Mouse (Mus musculus) intestine, postnatal 0 days (tissue): ENCODE results near the gene Unc5c. TPM values are rescaled to one million over a fixed set of nuclear protein-coding genes. Genes with fewer than 3 reads are reported as not detected.

Experiments used
- ATAC-seq: fragments of 200-750 bp; cut with Nextera tagmentation; 2 replicates; pipeline ENCODE4 v1.8.0; 2017; ENCODE audit warnings: mild to moderate bottlenecking, moderate TSS enrichment, moderate library complexity
- H3K27ac ChIP-seq: fragments of 300-500 bp; sonication (generic); 2 replicates; pipeline ENCODE4 v1.5.1; 2014; ENCODE audit warnings: mild to moderate bottlenecking, low read depth, low read length, moderate library complexity
- H3K27me3 ChIP-seq: fragments of 300-500 bp; sonication (generic); replicated peaks from 2 replicates; pipeline ENCODE4 v1.6.1; 2014; ENCODE audit warnings: low read length, mixed read lengths; ENCODE audit not compliant: control insufficient read depth, insufficient read depth
- H3K36me3 ChIP-seq: fragments of 300-500 bp; sonication (generic); 2 replicates; pipeline ENCODE4 v1.6.1; 2014; ENCODE audit warnings: mild to moderate bottlenecking, moderate library complexity; ENCODE audit not compliant: control insufficient read depth, insufficient read depth
- H3K4me1 ChIP-seq: fragments of 300-500 bp; sonication (generic); replicated peaks from 2 replicates; pipeline ENCODE4 v1.6.1; 2014; ENCODE audit warnings: antibody characterized with exemption, low read length, mixed read lengths; ENCODE audit not compliant: control insufficient read depth, insufficient read depth
- H3K4me2 ChIP-seq: fragments of 300-500 bp; sonication (generic); replicated peaks from 2 replicates; pipeline ENCODE4 v1.6.1; 2014; ENCODE audit warnings: low read depth, mild to moderate bottlenecking, moderate library complexity
- H3K4me3 ChIP-seq: fragments of 300-500 bp; sonication (generic); 2 replicates; pipeline ENCODE4 v1.5.1; 2014; ENCODE audit warnings: low read depth, low read length
- H3K9ac ChIP-seq: fragments of 300-500 bp; sonication (generic); 2 replicates; pipeline ENCODE4 v1.6.1; 2014; ENCODE audit warnings: mild to moderate bottlenecking, low read depth, low read length
- H3K9me3 ChIP-seq: fragments of 300-500 bp; sonication (generic); 2 replicates; pipeline ENCODE4 v1.6.1; 2016; ENCODE audit warnings: mixed run types; ENCODE audit not compliant: control insufficient read depth
- CTCF ChIP-seq: sonication (generic); IDR thresholded peaks from 2 replicates; pipeline ENCODE4 v1.5.1; 2016; ENCODE audit warnings: low read depth, mild to moderate bottlenecking, control low read depth, antibody characterized with exemption, moderate library complexity
- WGBS: fragments of 180-500 bp; shearing (Covaris S2); extraction: QIAGEN DNeasy Blood & Tissue Kit; methylation state at CpG from one replicate; pipeline ENCODE4 v1.1.7; 2014; 5-methylcytosine and 5-hydroxymethylcytosine counted together
- polyA plus RNA-seq: library from polyadenylated mRNA; unstranded; fragments of >200 nt; fragmentation: Nextera tagmentation; extraction: Ambion mirVana; gene quantifications from 2 replicates; pipeline ENCODE4 v1.2.1, GENCODE M21; 2015

The Unc5c gene
- polyA plus RNA-seq, 1 experiment from 2014 or later = 2.1 TPM

DNA sequence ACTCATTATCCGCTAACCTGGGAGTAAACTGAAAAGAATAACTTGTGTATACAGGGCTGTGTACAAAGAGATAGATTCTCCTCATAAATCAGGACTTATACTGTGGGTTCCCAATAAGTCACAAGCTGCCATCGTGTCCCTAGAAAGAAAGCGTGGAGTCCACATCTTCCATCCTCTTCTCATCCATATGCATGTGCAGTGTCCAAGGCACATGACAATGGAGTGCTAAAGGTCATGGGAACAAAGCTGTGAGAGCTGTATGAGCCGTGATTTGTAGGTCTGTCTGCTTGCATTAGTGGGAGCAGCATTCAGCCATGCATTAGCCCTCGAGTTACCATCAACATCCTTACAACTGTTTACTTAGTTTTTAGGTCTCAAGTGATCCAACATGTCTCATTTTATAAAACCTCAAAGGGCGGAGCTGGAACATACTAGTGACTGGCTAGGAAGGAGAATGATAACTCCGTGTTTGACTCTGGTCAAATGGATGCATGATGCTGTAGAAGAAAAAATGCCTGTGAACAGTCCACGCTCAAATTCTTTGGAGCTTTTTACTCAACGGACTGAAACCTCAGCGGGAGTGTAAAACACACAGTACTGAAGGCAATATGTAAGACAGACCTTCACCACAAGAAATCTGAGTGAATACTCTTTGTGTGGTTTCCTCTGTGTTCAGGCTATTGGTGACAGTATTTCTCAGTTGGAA is 407.5 kb downstream of the Unc5c start:
- no peaks in the 10 kb centered on the region for H3K36me3 ChIP-seq
- WGBS = 78% methylated on average over 10 of the region's 10 CpGs
- no peak for ATAC-seq
- no peak overlapping the region for H3K4me2 ChIP-seq
- TF ChIP-seq CTCF = no peak
- H3K27me3 ChIP-seq = no peaks in the 10 kb centered on the region
- H3K9ac ChIP-seq = no peak overlapping the region
- H3K4me3 ChIP-seq = no peak overlapping the region
- no peaks in the 10 kb centered on the region for H3K4me1 ChIP-seq
- no peaks in the 10 kb centered on the region for H3K9me3 ChIP-seq
- H3K27ac ChIP-seq = no peak overlapping the region

DNA sequence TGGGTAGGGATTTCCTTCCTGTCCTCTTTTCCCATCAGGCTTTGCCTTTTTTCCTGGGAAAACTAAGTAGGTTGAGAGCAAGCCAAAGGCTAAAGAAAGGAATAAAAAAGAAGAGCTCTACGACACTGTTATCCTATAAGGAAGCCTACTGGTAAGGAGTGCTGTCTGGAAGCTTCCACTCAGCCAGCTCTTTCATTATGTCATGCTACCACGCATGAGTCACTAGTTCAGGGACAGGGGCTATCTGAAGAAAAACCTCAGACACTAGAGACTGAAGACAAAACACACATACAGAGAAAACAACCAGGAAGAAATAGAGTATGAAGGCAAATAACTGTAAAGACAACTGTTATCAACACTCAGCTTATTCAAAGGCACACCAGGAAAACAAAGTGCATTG is 417.5 kb downstream of the Unc5c start:
- Histone ChIP-seq H3K27ac (no peak overlapping the region), H3K4me2 (no peak overlapping the region), H3K9me3 (no peaks in the 10 kb centered on the region), H3K27me3 (no peaks in the 10 kb centered on the region), H3K4me3 (no peak overlapping the region), H3K36me3 (no peaks in the 10 kb centered on the region), H3K4me1 (no peaks in the 10 kb centered on the region), H3K9ac (no peak overlapping the region)
- ATAC-seq = no peak
- WGBS = 77% methylated on average over 2 of the region's 2 CpGs
- TF ChIP-seq CTCF = no peak

DNA sequence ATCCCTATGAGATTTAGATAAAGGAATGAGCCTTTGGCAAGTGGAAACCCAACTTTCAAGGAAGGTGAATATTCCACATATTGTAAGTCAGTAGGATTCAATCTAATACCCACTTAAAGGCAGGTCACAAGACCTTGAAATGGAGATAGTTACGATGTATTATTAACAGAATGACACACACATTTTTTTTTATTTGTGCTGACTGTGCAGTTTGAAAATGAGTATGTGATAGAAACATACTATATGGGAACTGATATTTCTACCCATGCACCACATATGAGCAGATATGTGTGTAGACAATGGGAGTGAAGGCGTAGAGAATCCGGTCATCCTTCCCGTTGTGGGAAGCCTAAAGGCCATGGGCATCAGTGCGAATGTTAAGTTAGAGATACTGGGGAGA is 419.2 kb downstream of the Unc5c start:
- no peaks in the 10 kb centered on the region for H3K4me1 ChIP-seq
- no peak for TF ChIP-seq CTCF
- 94% methylated on average over 5 of the region's 5 CpGs for WGBS
- H3K27me3 ChIP-seq = no peaks in the 10 kb centered on the region
- no peak overlapping the region for H3K9ac ChIP-seq
- H3K27ac ChIP-seq = no peak overlapping the region
- H3K4me2 ChIP-seq = no peak overlapping the region
- ATAC-seq = no peak
- H3K4me3 ChIP-seq = no peak overlapping the region
- no peaks in the 10 kb centered on the region for H3K36me3 ChIP-seq
- H3K9me3 ChIP-seq = no peaks in the 10 kb centered on the region
